Mouse (Mus musculus) heart, adult 2 months (tissue): ENCODE data around the gene Pex16.

Experiments
- CTCF ChIP-seq: fragments of 200-600 bp; IDR thresholded peaks from 2 replicates; pipeline ENCODE4 v1.8.1; 2022; ENCODE audit warnings: antibody characterized with exemption, mild to moderate bottlenecking, moderate library complexity
- POLR2A ChIP-seq: fragments of 200-500 bp; IDR thresholded peaks from 2 replicates; pipeline ENCODE4 v1.6.1; 2011; ENCODE audit warnings: mild to moderate bottlenecking, low read depth, low read length, control low read depth; ENCODE audit not compliant: insufficient read depth

GRCm38 (mm10) chr2:92402591-92403326 lies 28.3 kb downstream of the Pex16 start:
- TF ChIP-seq POLR2A (no peak), CTCF (no peak)
